Mouse (Mus musculus) forebrain, embryonic 11.5 days (tissue): Measurements from ENCODE around the gene Klf9. TPM values are rescaled to one million over a fixed set of nuclear protein-coding genes. Genes with fewer than 3 reads are reported as not detected.

ENCODE experiments used
- ATAC-seq: fragments of 200-750 bp; cut with Nextera tagmentation; replicated peaks from 2 replicates; pipeline ENCODE4 v1.8.0; 2017; ENCODE audit warnings: moderate TSS enrichment; ENCODE audit not compliant: low FRiP score
- DNase-seq: peaks from one replicate; pipeline ENCODE4 v3.0.0-alpha.2; 2017; ENCODE audit warnings: low spot score
- H3K27ac ChIP-seq: fragments of 300-500 bp; sonication (generic); 2 replicates; pipeline ENCODE4 v1.5.1; 2014; ENCODE audit warnings: low read depth, low read length
- H3K27me3 ChIP-seq: fragments of 300-500 bp; sonication (generic); 2 replicates; pipeline ENCODE4 v1.6.1; 2014; ENCODE audit warnings: mild to moderate bottlenecking, low read length, mixed read lengths; ENCODE audit not compliant: control insufficient read depth, insufficient read depth
- H3K36me3 ChIP-seq: fragments of 300-500 bp; sonication (generic); 2 replicates; pipeline ENCODE4 v1.6.1; 2014; ENCODE audit warnings: mild to moderate bottlenecking, low read length, moderate library complexity, mixed read lengths; ENCODE audit not compliant: control insufficient read depth, insufficient read depth
- H3K4me1 ChIP-seq: fragments of 300-500 bp; sonication (generic); replicated peaks from 2 replicates; pipeline ENCODE4 v1.6.1; 2014; ENCODE audit warnings: low read length, mixed read lengths; ENCODE audit not compliant: control insufficient read depth, insufficient read depth
- H3K4me2 ChIP-seq: fragments of 300-500 bp; sonication (generic); 2 replicates; pipeline ENCODE4 v1.6.1; 2014; ENCODE audit warnings: low read depth, mild to moderate bottlenecking, low read length, moderate library complexity, mixed read lengths; ENCODE audit not compliant: severe bottlenecking
- H3K4me3 ChIP-seq: fragments of 300-500 bp; sonication (generic); 2 replicates; pipeline ENCODE4 v1.5.1; 2014; ENCODE audit warnings: low read depth, low read length
- H3K9ac ChIP-seq: fragments of 300-500 bp; sonication (generic); 2 replicates; pipeline ENCODE4 v1.6.1; 2014; ENCODE audit warnings: low read length
- H3K9me3 ChIP-seq: fragments of 300-500 bp; sonication (generic); 2 replicates; pipeline ENCODE4 v1.6.1; 2016; ENCODE audit warnings: low read length, mixed read lengths; ENCODE audit not compliant: control insufficient read depth
- WGBS: fragments of 180-500 bp; shearing (Covaris S2); extraction: QIAGEN DNeasy Blood & Tissue Kit; methylation state at CpG from one replicate; pipeline ENCODE4 v1.1.7; 2014; 5-methylcytosine and 5-hydroxymethylcytosine counted together
- polyA plus RNA-seq: library from polyadenylated mRNA; unstranded; fragments of >200 nt; fragmentation: Nextera tagmentation; extraction: Ambion mirVana; gene quantifications from 2 replicates; pipeline ENCODE4 v1.2.1, GENCODE M21; 2014

Klf9 gene
- polyA plus RNA-seq, 1 experiment from 2014 or later, result 0.86 TPM

- Histone ChIP-seq H3K27ac (no peak overlapping the region), H3K4me3 (peak overlapping the region; percentile 37), H3K27me3 (peaks cover 24% of the 10 kb centered on the region)
Observed at GRCm38 (mm10) chr19:23135349-23136201, 5.5 kb upstream of the Klf9 start.

GRCm38 (mm10) chr19:23136202-23136850 lies 4.7 kb upstream of the Klf9 start:
- 1% methylated on average over 27 of the region's 27 CpGs for WGBS
- peak overlapping the region; percentile 16 for H3K9ac ChIP-seq
- peak overlapping the region; percentile 37 for H3K4me3 ChIP-seq
- H3K4me1 ChIP-seq, result peaks cover 17% of the 10 kb centered on the region
- peak overlapping the region; percentile 60 for H3K4me2 ChIP-seq
- peaks cover 24% of the 10 kb centered on the region for H3K27me3 ChIP-seq
- no peaks in the 10 kb centered on the region for H3K9me3 ChIP-seq
- peak; percentile 8; the same call in 1 of the 2 replicates for ATAC-seq
- no peaks in the 10 kb centered on the region for H3K36me3 ChIP-seq
- H3K27ac ChIP-seq, result no peak overlapping the region
- peak; percentile 67 for DNase-seq

More at GRCm38 (mm10) chr19:23135349-23136201, 5.5 kb upstream of the Klf9 start:
- Histone ChIP-seq H3K4me2 (peak overlapping the region; percentile 60), H3K9ac (peak overlapping the region; percentile 14), H3K36me3 (no peaks in the 10 kb centered on the region), H3K9me3 (no peaks in the 10 kb centered on the region), H3K4me1 (peaks cover 17% of the 10 kb centered on the region)
- WGBS, result under 1% methylated on average over 55 of the region's 55 CpGs
- DNase-seq (peak; percentile 85), ATAC-seq (peak; percentile 63)

DNA sequence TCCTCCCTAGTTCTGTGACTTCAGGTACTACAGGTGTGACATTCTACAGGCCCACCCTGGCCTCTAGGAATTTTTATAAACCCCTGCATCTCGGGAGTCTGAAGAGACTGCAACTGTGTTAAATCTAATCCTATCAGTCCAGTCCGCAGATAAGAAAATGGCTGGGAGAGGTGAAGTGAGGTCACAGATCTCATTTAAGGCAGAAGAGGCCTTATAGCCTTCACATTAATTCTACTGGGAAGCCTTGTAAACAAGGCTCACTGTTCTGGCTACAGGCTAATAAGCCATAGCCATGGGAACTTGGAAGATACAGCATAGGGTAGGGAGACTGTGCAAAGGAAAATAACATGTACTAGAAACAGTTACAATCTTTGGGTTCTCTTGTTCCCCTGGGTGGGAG lies 3.7 kb upstream of the Klf9 start:
- ATAC-seq (no peak), DNase-seq (no peak)
- Histone ChIP-seq H3K27ac (no peak overlapping the region), H3K9me3 (no peaks in the 10 kb centered on the region), H3K27me3 (peaks cover 30% of the 10 kb centered on the region), H3K4me3 (no peak overlapping the region), H3K36me3 (no peaks in the 10 kb centered on the region), H3K9ac (no peak overlapping the region), H3K4me2 (no peak overlapping the region), H3K4me1 (peaks cover 26% of the 10 kb centered on the region)
- 31% methylated on average over 2 of the region's 2 CpGs for WGBS

- Histone ChIP-seq H3K9ac (no peak overlapping the region), H3K27me3 (peaks cover 33% of the 10 kb centered on the region), H3K27ac (no peak overlapping the region)
Observed at GRCm38 (mm10) chr19:23139756-23140470, 1.1 kb upstream of the Klf9 start.

GRCm38 (mm10) chr19:23141391-23142281 lies 610 bp downstream of the Klf9 start:
- H3K27ac ChIP-seq, result no peak overlapping the region
- peak overlapping the region; percentile 51 for H3K4me3 ChIP-seq
- ATAC-seq (peak; percentile 31), DNase-seq (peak; percentile 77)
- peaks cover 26% of the 10 kb centered on the region for H3K27me3 ChIP-seq
- no peaks in the 10 kb centered on the region for H3K9me3 ChIP-seq
- H3K36me3 ChIP-seq, result no peaks in the 10 kb centered on the region
- H3K4me1 ChIP-seq, result peaks cover 14% of the 10 kb centered on the region
- under 1% methylated on average over 83 of the region's 94 CpGs for WGBS
- H3K9ac ChIP-seq, result peak overlapping the region; percentile 56
- peak overlapping the region; percentile 97 for H3K4me2 ChIP-seq

More at GRCm38 (mm10) chr19:23139756-23140470, 1.1 kb upstream of the Klf9 start:
- 48% methylated on average over 12 of the region's 12 CpGs for WGBS
- Histone ChIP-seq H3K4me2 (peak overlapping the region; percentile 97), H3K4me3 (peak overlapping the region; percentile 51), H3K36me3 (no peaks in the 10 kb centered on the region), H3K9me3 (no peaks in the 10 kb centered on the region), H3K4me1 (peaks cover 25% of the 10 kb centered on the region)
- DNase-seq, result no peak
- ATAC-seq, result no peak

DNA sequence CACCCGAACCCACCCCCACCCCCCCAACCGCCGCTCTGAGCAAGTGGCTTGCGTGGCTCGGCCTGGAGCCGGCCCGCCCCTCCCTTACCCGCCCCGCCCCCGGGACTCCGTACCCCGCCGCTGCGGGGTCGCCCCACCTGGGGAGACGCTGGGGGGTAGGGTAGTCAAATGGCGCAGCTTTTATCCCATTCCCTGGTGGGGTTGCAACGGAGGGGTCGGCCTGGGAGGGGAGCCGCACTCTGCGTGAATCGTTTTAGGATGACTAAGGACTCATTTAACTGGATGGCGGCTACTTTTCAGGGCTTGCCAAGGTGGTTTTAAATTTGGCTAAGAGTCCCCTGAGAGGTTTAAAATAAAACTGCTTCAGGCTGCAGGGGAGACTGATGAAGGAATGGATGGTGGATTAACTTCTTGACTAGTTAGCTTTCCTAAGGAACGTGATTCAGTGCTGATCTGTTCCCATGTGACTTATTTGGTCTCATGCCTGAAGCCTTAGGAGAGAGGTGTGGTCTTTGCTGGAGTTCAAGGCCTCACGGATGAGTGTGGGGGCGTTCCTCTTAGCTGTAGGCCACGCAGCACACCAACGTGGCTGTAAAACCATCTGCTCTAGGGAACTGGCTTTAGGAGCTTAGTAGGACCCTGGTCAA lies 1.5 kb downstream of the Klf9 start:
- 3% methylated on average over 28 of the region's 28 CpGs for WGBS
- Histone ChIP-seq H3K9ac (peak overlapping the region; percentile 27; the same call in 1 of the 2 replicates), H3K4me1 (peaks cover 13% of the 10 kb centered on the region), H3K9me3 (no peaks in the 10 kb centered on the region), H3K4me2 (peak overlapping the region; percentile 97), H3K27ac (no peak overlapping the region), H3K36me3 (no peaks in the 10 kb centered on the region), H3K4me3 (peak overlapping the region; percentile 51), H3K27me3 (peaks cover 18% of the 10 kb centered on the region)
- ATAC-seq (no peak), DNase-seq (no peak)

GRCm38 (mm10) chr19:23143074-23143445 lies 2.0 kb downstream of the Klf9 start:
- no peak overlapping the region for H3K4me2 ChIP-seq
- no peak overlapping the region for H3K4me3 ChIP-seq
- H3K36me3 ChIP-seq, result no peaks in the 10 kb centered on the region
- no peaks in the 10 kb centered on the region for H3K9me3 ChIP-seq
- H3K9ac ChIP-seq, result no peak overlapping the region
- DNase-seq, result no peak
- no peak for ATAC-seq
- peaks cover 13% of the 10 kb centered on the region for H3K4me1 ChIP-seq
- WGBS, result 65% methylated on average over 7 of the region's 7 CpGs
- H3K27me3 ChIP-seq, result peaks cover 18% of the 10 kb centered on the region
- H3K27ac ChIP-seq, result no peak overlapping the region
